Comparison of ENCODE assay signal across 13 mouse cellular contexts in the genomic region with DNA sequence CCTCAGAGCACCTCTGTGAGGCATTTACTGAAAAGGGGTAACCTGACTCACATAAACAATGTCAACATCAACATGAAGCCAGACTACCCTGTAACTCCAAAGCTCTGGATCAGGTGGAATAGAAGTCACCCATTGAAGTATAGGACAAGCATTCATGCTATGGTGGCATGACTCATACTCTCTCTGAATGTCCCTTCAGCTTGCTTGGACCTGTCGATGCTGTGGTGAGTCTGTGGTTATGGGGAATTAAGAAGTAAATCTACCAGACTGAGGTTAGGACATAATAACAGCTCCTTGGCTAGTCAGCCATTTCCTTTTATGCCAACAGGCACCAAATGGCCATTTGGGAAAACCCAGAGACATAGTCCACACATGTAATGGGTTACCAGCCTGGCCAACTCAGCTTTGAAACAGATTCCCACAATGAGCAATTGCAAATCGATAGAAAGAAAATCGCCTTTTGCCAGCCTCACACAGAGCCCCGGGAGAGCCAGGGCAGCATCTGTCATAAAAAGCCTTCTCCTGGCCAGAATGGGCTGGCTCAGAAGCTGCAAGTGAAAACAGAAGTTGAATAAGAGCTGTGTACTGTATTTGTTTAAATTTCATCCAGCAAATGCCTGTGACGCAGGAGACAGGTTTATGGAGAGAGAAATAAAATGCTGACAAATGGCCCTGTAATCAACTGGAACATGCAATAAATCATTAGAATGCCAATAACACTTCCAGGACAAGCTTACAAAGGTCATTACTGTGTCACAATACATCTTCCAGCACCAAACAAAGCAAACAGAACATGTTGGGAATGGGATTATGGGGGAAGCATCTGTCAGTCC.
DNase-seq lines count a peak whose midpoint lies in the region; ATAC-seq lines count a peak whose summit lies in the region.
"Had no signal": no experiment of that assay in that cellular context is flagged by ENCODE, and none has a peak within 500 bp of the region (broad histone marks: within the 10 kb centered on the region; RNA-seq: fewer than 3 reads in every experiment).

No protein-coding gene starts in this region.

- peaks cover 38% of the 10 kb centered on the region for H3K27me3 ChIP-seq in kidney, embryonic 15.5 days
- no peaks in the 10 kb centered on the region for H3K27me3 ChIP-seq in hindbrain, embryonic 13.5 days
- H3K27me3 ChIP-seq in midbrain, embryonic 14.5 days (ENCODE audit: control insufficient read depth, insufficient read depth, low read length), result no peaks in the 10 kb centered on the region

- H3K4me3 ChIP-seq in kidney, embryonic 15.5 days (replicated peaks), result no peak overlapping the region
- H3K4me3 ChIP-seq in hindbrain, embryonic 13.5 days, result no peak overlapping the region
- no peak overlapping the region for H3K4me3 ChIP-seq in midbrain, embryonic 14.5 days (replicated peaks; ENCODE audit: low read depth, low read length)
- H3K4me3 ChIP-seq: gastrocnemius, adult 2 months; limb, embryonic 13.5 days had no signal

- intact Hi-C loops in left cerebral cortex, postnatal 10 days (cut with DNase I), result no loop called here

- ATAC-seq in kidney, embryonic 15.5 days (replicated peaks; ENCODE audit: low FRiP score), result peak; percentile 70
- peak; percentile 50; the same call in 1 of the 2 replicates for ATAC-seq in common myeloid progenitor, adult 5-6 weeks (replicated peaks; ENCODE audit: low read depth, poor library complexity, severe bottlenecking)
- peak; percentile 53; the same call in 1 of the 2 replicates for ATAC-seq in hindbrain, embryonic 13.5 days (ENCODE audit: low FRiP score)
- ATAC-seq in midbrain, embryonic 14.5 days (ENCODE audit: low FRiP score, low TSS enrichment), result no peak

- H3K4me1 ChIP-seq in kidney, embryonic 15.5 days, result peaks cover 28% of the 10 kb centered on the region
- H3K4me1 ChIP-seq in hindbrain, embryonic 13.5 days (replicated peaks), result peaks cover 40% of the 10 kb centered on the region
- H3K4me1 ChIP-seq in midbrain, embryonic 14.5 days (ENCODE audit: control insufficient read depth, insufficient read depth, low read length), result 0 out of 2 replicates have a peak, but pooled peaks cover 6% of the 10 kb centered on the region

- peak overlapping the region; percentile 28; the same call in 1 of the 2 replicates for H3K27ac ChIP-seq in kidney, embryonic 15.5 days
- H3K27ac ChIP-seq in hindbrain, embryonic 13.5 days, result peak overlapping the region; percentile 48
- H3K27ac ChIP-seq in midbrain, embryonic 14.5 days (replicated peaks; ENCODE audit: low read depth, low read length), result no peak overlapping the region
- H3K27ac ChIP-seq: gastrocnemius, adult 2 months; limb, embryonic 13.5 days had no signal

- H3K4me2 ChIP-seq in kidney, embryonic 15.5 days, result no peak overlapping the region
- no peak overlapping the region for H3K4me2 ChIP-seq in hindbrain, embryonic 13.5 days
- H3K4me2 ChIP-seq in midbrain, embryonic 14.5 days (ENCODE audit: low read length), result no peak overlapping the region

- no peak overlapping the region for H3K9ac ChIP-seq in kidney, embryonic 15.5 days
- no peak overlapping the region for H3K9ac ChIP-seq in hindbrain, embryonic 13.5 days
- H3K9ac ChIP-seq in midbrain, embryonic 14.5 days (replicated peaks; ENCODE audit: low read length), result no peak overlapping the region
- H3K9ac ChIP-seq: limb, embryonic 13.5 days had no signal

- no peaks in the 10 kb centered on the region for H3K36me3 ChIP-seq in kidney, embryonic 15.5 days
- no peaks in the 10 kb centered on the region for H3K36me3 ChIP-seq in hindbrain, embryonic 13.5 days
- H3K36me3 ChIP-seq in midbrain, embryonic 14.5 days (ENCODE audit: control insufficient read depth, insufficient read depth, low read length), result no peaks in the 10 kb centered on the region
- H3K36me3 ChIP-seq: G1E; limb, embryonic 13.5 days had no signal

- DNase-seq in kidney, adult 18-20 months, result no peak
- peak; percentile 9 for DNase-seq in midbrain, embryonic 14.5 days
- DNase-seq in c-Kit-positive CD71-positive TER-119-positive erythroid progenitor cells, embryonic 14.5 days (ENCODE audit: low spot score), result no peak
- DNase-seq in left cerebral cortex, postnatal 10 days (ENCODE audit: extremely low spot score in 1 of 2, low spot score in 2 of 2), result no peak
- no peak for DNase-seq in urinary bladder, postnatal 10 days (ENCODE audit: low spot score)
- DNase-seq: adrenal gland, postnatal 14 days; gastrocnemius, adult 2 months; heart, postnatal 36 days had no signal

- no peaks in the 10 kb centered on the region for H3K9me3 ChIP-seq in kidney, embryonic 15.5 days (replicated peaks)
- H3K9me3 ChIP-seq in hindbrain, embryonic 13.5 days, result no peaks in the 10 kb centered on the region
- no peaks in the 10 kb centered on the region for H3K9me3 ChIP-seq in midbrain, embryonic 14.5 days (ENCODE audit: control insufficient read depth, low read length)
- H3K9me3 ChIP-seq: G1E; limb, embryonic 13.5 days had no signal

- WGBS in kidney, embryonic 15.5 days, result 15% methylated on average over 5 of the region's 5 CpGs
- 42% methylated on average over 5 of the region's 5 CpGs for WGBS in hindbrain, embryonic 13.5 days
- WGBS in midbrain, embryonic 14.5 days, result 61% methylated on average over 5 of the region's 5 CpGs
